Mouse (Mus musculus): ENCODE results near the gene Gm13212. TPM values are rescaled to one million over a fixed set of nuclear protein-coding genes. Genes with fewer than 3 reads are reported as not detected.
"Not testable (repeated sequence)": the region's sequence is repeated elsewhere in the genome, so short reads cannot be mapped to it uniquely, and the experiment has no call there.

Gm13212 gene
- polyA plus RNA-seq, 1 experiment = 1.7 TPM

GRCm38 (mm10) chr4:145670385-145670784 lies 85.4 kb downstream of the Gm13212 start, which contains the start of gene Zfp980:
TSS of gene Zfp980 (plus strand) at chr4:145670685.
- H3K36me3 ChIP-seq (replicated peaks; ENCODE audit: low read length); H3K4me3 ChIP-seq (replicated peaks); H3K4me1 ChIP-seq; H3K27me3 ChIP-seq (replicated peaks); H3K9me3 ChIP-seq: not testable (repeated sequence)

DNA sequence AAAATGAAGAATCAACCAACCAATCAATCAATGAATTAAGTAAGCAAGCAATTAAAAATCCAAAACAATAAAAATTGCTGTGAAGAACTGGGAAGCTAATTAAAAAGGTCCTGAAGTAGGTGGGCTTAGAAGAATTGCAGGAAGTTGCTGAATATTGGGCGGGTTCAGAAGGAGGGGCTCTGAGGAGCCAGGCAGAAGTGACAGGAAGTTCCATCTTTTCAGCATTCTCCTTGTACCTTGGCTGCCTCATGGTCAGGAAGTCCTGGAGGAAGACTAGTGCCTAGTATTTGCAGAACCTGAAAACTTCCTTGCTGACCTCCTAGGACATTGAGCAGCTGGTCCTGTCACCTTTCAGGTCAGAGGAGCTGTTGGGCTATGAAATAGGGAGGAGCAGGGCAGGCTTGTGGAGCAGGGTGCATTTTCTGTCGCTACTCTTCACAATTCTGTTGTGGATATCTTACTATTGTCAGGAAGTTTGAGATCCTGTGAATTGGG lies 89.4 kb downstream of the Gm13212 start:
- H3K4me3 ChIP-seq (replicated peaks); H3K9me3 ChIP-seq: not testable (repeated sequence)

More for the DNA sequence above, 89.4 kb downstream of the Gm13212 start:
- H3K27me3 ChIP-seq (replicated peaks); H3K4me1 ChIP-seq; H3K36me3 ChIP-seq (replicated peaks; ENCODE audit: low read length): not testable (repeated sequence)

Other genes with a start within 250 kb of the Gm13212 start
- 0.08 TPM in 1 of 2 replicates, not detected in the other for gene Zfp990, start 74.4 kb upstream of the Gm13212 start, polyA plus RNA-seq (2012; ENCODE audit: insufficient read depth, low replicate concordance)
- gene Zfp980, start 85.5 kb downstream of the Gm13212 start, polyA plus RNA-seq (2012; ENCODE audit: insufficient read depth, low replicate concordance) = 0.41 TPM in 1 of 2 replicates, not detected in the other

All from megakaryocyte, embryonic 14.5 days (primary cell).